Mouse (Mus musculus): ENCODE results near the gene Zfp324. TPM values are rescaled to one million over a fixed set of nuclear protein-coding genes. Genes with fewer than 3 reads are reported as not detected.

Zfp324 gene
- polyA plus RNA-seq, 1 experiment from 2014 or later = 1.9 TPM

- 48% methylated on average over 1 of the region's 1 CpGs for WGBS (ENCODE audit: insufficient replicate concordance)
- Histone ChIP-seq H3K27ac (ENCODE audit: low read depth) (no peak overlapping the region), H3K36me3 (replicated peaks; ENCODE audit: insufficient read depth, low read length) (peaks cover 9% of the 10 kb centered on the region; the same call in 1 of the 2 replicates), H3K27me3 (ENCODE audit: insufficient read depth, low read length) (no peaks in the 10 kb centered on the region), H3K9ac (replicated peaks) (no peak overlapping the region), H3K4me2 (ENCODE audit: low read depth, low read length) (no peak overlapping the region), H3K4me1 (ENCODE audit: insufficient read depth) (no peaks in the 10 kb centered on the region), H3K9me3 (ENCODE audit: low read length) (no peaks in the 10 kb centered on the region), H3K4me3 (ENCODE audit: low read depth, low read length) (no peak overlapping the region)
- no peak for ATAC-seq
- TF ChIP-seq EP300 (IDR thresholded peaks at IDR 0.05; ENCODE audit: low read depth) (no peak), CTCF (IDR thresholded peaks at IDR 0.05; ENCODE audit: low read depth) (no peak)
- DNase-seq = no peak
These were observed 35.9 kb downstream of the Zfp324 start for GRCm38 (mm10) chr7:13001584-13001983.

- no peaks in the 10 kb centered on the region for H3K27me3 ChIP-seq (ENCODE audit: insufficient read depth, low read length)
- no peak overlapping the region for H3K27ac ChIP-seq (ENCODE audit: low read depth)
- ATAC-seq (no peak), DNase-seq (no peak)
- TF ChIP-seq CTCF (IDR thresholded peaks at IDR 0.05; ENCODE audit: low read depth) = peak; percentile 27; the same call in 1 of the 2 replicates
- TF ChIP-seq EP300 (IDR thresholded peaks at IDR 0.05; ENCODE audit: low read depth) = no peak
- H3K4me1 ChIP-seq (ENCODE audit: insufficient read depth) = no peaks in the 10 kb centered on the region
- no peak overlapping the region for H3K9ac ChIP-seq (replicated peaks)
- WGBS (ENCODE audit: insufficient replicate concordance) = 80% methylated on average over 5 of the region's 5 CpGs
- no peak overlapping the region for H3K4me2 ChIP-seq (ENCODE audit: low read depth, low read length)
- no peaks in the 10 kb centered on the region for H3K9me3 ChIP-seq (ENCODE audit: low read length)
- peaks cover 19% of the 10 kb centered on the region; the same call in 1 of the 2 replicates for H3K36me3 ChIP-seq (replicated peaks; ENCODE audit: insufficient read depth, low read length)
- H3K4me3 ChIP-seq (ENCODE audit: low read depth, low read length) = no peak overlapping the region
These were observed 37.7 kb downstream of the Zfp324 start for GRCm38 (mm10) chr7:13003380-13003779.

GRCm38 (mm10) chr7:13006011-13006410 is 40.4 kb downstream of the Zfp324 start:
- no peaks in the 10 kb centered on the region for H3K27me3 ChIP-seq (ENCODE audit: insufficient read depth, low read length)
- DNase-seq (no peak), ATAC-seq (no peak)
- H3K4me2 ChIP-seq (ENCODE audit: low read depth, low read length) = no peak overlapping the region
- H3K9me3 ChIP-seq (ENCODE audit: low read length) = no peaks in the 10 kb centered on the region
- peaks cover 19% of the 10 kb centered on the region; the same call in 1 of the 2 replicates for H3K36me3 ChIP-seq (replicated peaks; ENCODE audit: insufficient read depth, low read length)
- H3K9ac ChIP-seq (replicated peaks) = no peak overlapping the region
- no peak overlapping the region for H3K27ac ChIP-seq (ENCODE audit: low read depth)
- TF ChIP-seq CTCF (IDR thresholded peaks at IDR 0.05; ENCODE audit: low read depth) (no peak), EP300 (IDR thresholded peaks at IDR 0.05; ENCODE audit: low read depth) (no peak)
- WGBS (ENCODE audit: insufficient replicate concordance) = 88% methylated on average over 17 of the region's 17 CpGs
- H3K4me1 ChIP-seq (ENCODE audit: insufficient read depth) = peaks cover 11% of the 10 kb centered on the region
- no peak overlapping the region for H3K4me3 ChIP-seq (ENCODE audit: low read depth, low read length)

- Histone ChIP-seq H3K4me2 (ENCODE audit: low read depth, low read length) (no peak overlapping the region), H3K9ac (replicated peaks) (no peak overlapping the region), H3K4me3 (ENCODE audit: low read depth, low read length) (no peak overlapping the region), H3K27ac (ENCODE audit: low read depth) (no peak overlapping the region), H3K4me1 (ENCODE audit: insufficient read depth) (peaks cover 11% of the 10 kb centered on the region), H3K36me3 (replicated peaks; ENCODE audit: insufficient read depth, low read length) (peaks cover 19% of the 10 kb centered on the region; the same call in 1 of the 2 replicates), H3K27me3 (ENCODE audit: insufficient read depth, low read length) (no peaks in the 10 kb centered on the region), H3K9me3 (ENCODE audit: low read length) (no peaks in the 10 kb centered on the region)
- WGBS (ENCODE audit: insufficient replicate concordance) = 87% methylated on average over 10 of the region's 10 CpGs
- no peak for ATAC-seq
- no peak for TF ChIP-seq EP300 (IDR thresholded peaks at IDR 0.05; ENCODE audit: low read depth)
- TF ChIP-seq CTCF (IDR thresholded peaks at IDR 0.05; ENCODE audit: low read depth) = no peak
- no peak for DNase-seq
These were observed 40.9 kb downstream of the Zfp324 start for GRCm38 (mm10) chr7:13006531-13006930.

GRCm38 (mm10) chr7:13007341-13008092 is 41.9 kb downstream of the Zfp324 start:
- H3K27me3 ChIP-seq (ENCODE audit: insufficient read depth, low read length) = no peaks in the 10 kb centered on the region
- no peak overlapping the region for H3K9ac ChIP-seq (replicated peaks)
- TF ChIP-seq EP300 (IDR thresholded peaks at IDR 0.05; ENCODE audit: low read depth) (no peak), CTCF (IDR thresholded peaks at IDR 0.05; ENCODE audit: low read depth) (no peak)
- H3K4me2 ChIP-seq (ENCODE audit: low read depth, low read length) = no peak overlapping the region
- H3K27ac ChIP-seq (ENCODE audit: low read depth) = no peak overlapping the region
- H3K4me1 ChIP-seq (ENCODE audit: insufficient read depth) = peaks cover 11% of the 10 kb centered on the region
- 85% methylated on average over 57 of the region's 57 CpGs for WGBS (ENCODE audit: insufficient replicate concordance)
- peaks cover 19% of the 10 kb centered on the region; the same call in 1 of the 2 replicates for H3K36me3 ChIP-seq (replicated peaks; ENCODE audit: insufficient read depth, low read length)
- ATAC-seq (no peak), DNase-seq (no peak)
- no peaks in the 10 kb centered on the region for H3K9me3 ChIP-seq (ENCODE audit: low read length)
- H3K4me3 ChIP-seq (ENCODE audit: low read depth, low read length) = no peak overlapping the region

GRCm38 (mm10) chr7:13009143-13010004 is 43.7 kb downstream of the Zfp324 start:
- 0 out of 2 replicates have a peak, but pooled peaks have one; percentile 23 for TF ChIP-seq EP300 (IDR thresholded peaks at IDR 0.05; ENCODE audit: low read depth)
- peak; percentile 97 for TF ChIP-seq CTCF (IDR thresholded peaks at IDR 0.05; ENCODE audit: low read depth)
- Histone ChIP-seq H3K4me3 (ENCODE audit: low read depth, low read length) (peak overlapping the region; percentile 64), H3K9ac (replicated peaks) (peak overlapping the region; percentile 72), H3K4me1 (ENCODE audit: insufficient read depth) (peaks cover 16% of the 10 kb centered on the region), H3K9me3 (ENCODE audit: low read length) (no peaks in the 10 kb centered on the region), H3K4me2 (ENCODE audit: low read depth, low read length) (peak overlapping the region; percentile 95), H3K27me3 (ENCODE audit: insufficient read depth, low read length) (no peaks in the 10 kb centered on the region), H3K36me3 (replicated peaks; ENCODE audit: insufficient read depth, low read length) (peaks cover 19% of the 10 kb centered on the region; the same call in 1 of the 2 replicates), H3K27ac (ENCODE audit: low read depth) (peak overlapping the region; percentile 93)
- ATAC-seq (peak; percentile 88), DNase-seq (peak; percentile 92)
- under 1% methylated on average over 42 of the region's 42 CpGs for WGBS (ENCODE audit: insufficient replicate concordance)
